Mouse (Mus musculus) cerebellum, adult 2 months (tissue): ENCODE measurements around the gene 4930519P11Rik.

Experiments
- CTCF ChIP-seq: fragments of 200-500 bp; IDR thresholded peaks from 2 replicates; pipeline ENCODE4 v1.5.1; 2011; ENCODE audit warnings: low read depth, mild to moderate bottlenecking, control low read depth, low read length, moderate library complexity, borderline replicate concordance; ENCODE audit not compliant: insufficient read depth
- POLR2A ChIP-seq: fragments of 200-500 bp; IDR thresholded peaks from 2 replicates; pipeline ENCODE4 v1.6.1; 2011; ENCODE audit warnings: low read length, control low read depth, borderline replicate concordance; ENCODE audit not compliant: insufficient read depth

DNA sequence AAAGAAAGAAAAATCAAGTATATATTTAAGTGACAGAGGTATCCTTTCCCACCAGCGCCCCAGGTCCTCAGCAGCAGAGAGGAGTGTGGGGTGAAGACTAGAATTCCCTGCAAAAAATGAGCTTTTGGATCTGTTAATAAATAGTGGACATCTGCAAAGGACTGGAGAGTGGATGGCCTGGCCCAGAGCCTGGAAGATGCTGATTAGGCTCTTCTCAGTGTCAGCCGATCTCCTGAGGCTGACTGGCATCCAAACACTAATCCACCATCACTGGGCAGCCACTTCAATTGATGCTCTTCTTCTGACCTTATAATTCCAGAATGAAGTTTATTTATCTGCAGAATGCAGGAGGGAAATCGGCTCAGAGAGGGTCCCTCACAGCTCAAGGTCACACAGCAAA, 40.2 kb downstream of the 4930519P11Rik start:
- TF ChIP-seq CTCF (no peak), POLR2A (no peak)
